Mouse (Mus musculus) hindbrain, postnatal 0 days (tissue): Measurements from ENCODE around the gene Ofd1. TPM values are rescaled to one million over a fixed set of nuclear protein-coding genes. Genes with fewer than 3 reads are reported as not detected.
A peak's percentile ranks its signal among the peaks of the same experiment; 100 is the strongest.

ENCODE experiments used
- ATAC-seq: fragments of 200-750 bp; cut with Nextera tagmentation; 2 replicates; pipeline ENCODE4 v1.8.0; 2017; ENCODE audit warnings: mild to moderate bottlenecking, moderate TSS enrichment, moderate library complexity
- DNase-seq: peaks from one replicate; pipeline ENCODE4 v3.0.0-alpha.2; 2015; ENCODE audit warnings: low spot score
- H3K27ac ChIP-seq: fragments of 300-500 bp; sonication (generic); 2 replicates; pipeline ENCODE4 v1.5.1; 2014; ENCODE audit warnings: mild to moderate bottlenecking
- H3K27me3 ChIP-seq: fragments of 300-500 bp; sonication (generic); 2 replicates; pipeline ENCODE4 v1.6.1; 2014; ENCODE audit warnings: low read length, mixed read lengths; ENCODE audit not compliant: insufficient read depth
- H3K36me3 ChIP-seq: fragments of 300-500 bp; sonication (generic); 2 replicates; pipeline ENCODE4 v1.6.1; 2014; ENCODE audit warnings: low read length, mixed read lengths; ENCODE audit not compliant: insufficient read depth
- H3K4me1 ChIP-seq: fragments of 300-500 bp; sonication (generic); 2 replicates; pipeline ENCODE4 v1.6.1; 2014; ENCODE audit warnings: antibody characterized with exemption, low read length, mixed read lengths; ENCODE audit not compliant: insufficient read depth
- H3K4me2 ChIP-seq: fragments of 300-500 bp; sonication (generic); 2 replicates; pipeline ENCODE4 v1.6.1; 2014; ENCODE audit warnings: low read depth, mild to moderate bottlenecking, low read length, moderate library complexity, mixed read lengths
- H3K4me3 ChIP-seq: fragments of 300-500 bp; sonication (generic); 2 replicates; pipeline ENCODE4 v1.5.1; 2014; ENCODE audit warnings: low read length
- H3K9ac ChIP-seq: fragments of 300-500 bp; sonication (generic); replicated peaks from 2 replicates; pipeline ENCODE4 v1.6.1; 2014; ENCODE audit warnings: mild to moderate bottlenecking, low read length, moderate library complexity, mixed read lengths
- H3K9me3 ChIP-seq: fragments of 300-500 bp; sonication (generic); 2 replicates; pipeline ENCODE4 v1.6.1; 2016; ENCODE audit warnings: low read length, mixed read lengths
- CTCF ChIP-seq: IDR thresholded peaks from 2 replicates; pipeline ENCODE4 v1.5.1; 2016; ENCODE audit warnings: antibody characterized with exemption, control low read depth, low read depth
- WGBS: fragments of 180-500 bp; shearing (Covaris S2); extraction: QIAGEN DNeasy Blood & Tissue Kit; methylation state at CpG from one replicate; pipeline ENCODE4 v1.1.7; 2014; 5-methylcytosine and 5-hydroxymethylcytosine counted together
- polyA plus RNA-seq: library from polyadenylated mRNA; unstranded; fragments of >200 nt; fragmentation: Nextera tagmentation; extraction: Ambion mirVana; gene quantifications from 2 replicates; pipeline ENCODE4 v1.2.1, GENCODE M21; 2015
- total RNA-seq: library from RNA; depleted of rRNA; stranded (reverse); fragments of >200 nt; gene quantifications from 2 replicates; pipeline ENCODE4 v1.2.3, GENCODE M21; 2014; rRNA removed

Ofd1 gene
- total RNA-seq (4.3 and 5.6 TPM in 2 replicates), polyA plus RNA-seq (7.1 TPM in 2 replicates)

- H3K4me2 ChIP-seq: peak within 1 kb of the TSS; percentile 62
- H3K4me1 ChIP-seq: no peaks in the 10 kb centered on the region
- ATAC-seq: peak; percentile 99
- peak within 1 kb of the TSS; percentile 58 for H3K4me3 ChIP-seq
- 31% methylated on average over 42 of the region's 44 CpGs for WGBS
- no peaks in the 10 kb centered on the region for H3K9me3 ChIP-seq
- no peaks in the 10 kb centered on the region for H3K36me3 ChIP-seq
- DNase-seq: peak; percentile 95
- peak within 1 kb of the TSS; percentile 75 for H3K9ac ChIP-seq
- TF ChIP-seq CTCF: no peak
- no peaks in the 10 kb centered on the region for H3K27me3 ChIP-seq
- peak within 1 kb of the TSS; percentile 90 for H3K27ac ChIP-seq
Observed at GRCm38 (mm10) chrX:166440616-166441063, at the start of gene Ofd1. Gene Ofd1, minus strand, starts transcription at chrX:166440704.

GRCm38 (mm10) chrX:166479365-166479983 lies 39.0 kb upstream of the Ofd1 start, which contains the start of gene Rab9:
Gene Rab9, minus strand, starts transcription at chrX:166479867.
- Histone ChIP-seq H3K27me3 (no peaks in the 10 kb centered on the region), H3K4me3 (peak within 1 kb of the TSS; percentile 54), H3K9me3 (no peaks in the 10 kb centered on the region), H3K36me3 (no peaks in the 10 kb centered on the region), H3K27ac (peak within 1 kb of the TSS; percentile 76), H3K4me2 (peak within 1 kb of the TSS; percentile 52), H3K9ac (peak within 1 kb of the TSS; percentile 66), H3K4me1 (no peaks in the 10 kb centered on the region)
- DNase-seq: peak; percentile 93
- peak; percentile 99 for ATAC-seq
- no peak for TF ChIP-seq CTCF
- 27% methylated on average over 39 of the region's 41 CpGs for WGBS

GRCm38 (mm10) chrX:166478631-166479364 lies 38.3 kb upstream of the Ofd1 start:
- WGBS: 29% methylated on average over 28 of the region's 28 CpGs
- ATAC-seq (0 out of 2 replicates have a peak, but pooled peaks have one; percentile 3), DNase-seq (peak; percentile 36)
- no peaks in the 10 kb centered on the region for H3K4me1 ChIP-seq
- H3K9ac ChIP-seq: peak overlapping the region; percentile 66
- H3K4me3 ChIP-seq: peak overlapping the region; percentile 54
- H3K27ac ChIP-seq: peak overlapping the region; percentile 76
- H3K27me3 ChIP-seq: no peaks in the 10 kb centered on the region
- H3K36me3 ChIP-seq: no peaks in the 10 kb centered on the region
- TF ChIP-seq CTCF: no peak
- H3K4me2 ChIP-seq: peak overlapping the region; percentile 52
- no peaks in the 10 kb centered on the region for H3K9me3 ChIP-seq

GRCm38 (mm10) chrX:166477393-166477792 lies 36.9 kb upstream of the Ofd1 start:
- Histone ChIP-seq H3K27me3 (no peaks in the 10 kb centered on the region), H3K36me3 (no peaks in the 10 kb centered on the region), H3K9me3 (no peaks in the 10 kb centered on the region), H3K27ac (no peak overlapping the region), H3K4me1 (no peaks in the 10 kb centered on the region), H3K9ac (0 out of 2 replicates have a peak overlapping the region, but pooled peaks have one; percentile 5), H3K4me2 (peak overlapping the region; percentile 52), H3K4me3 (no peak overlapping the region)
- DNase-seq: no peak
- WGBS: 54% methylated on average over 6 of the region's 6 CpGs
- no peak for ATAC-seq
- no peak for TF ChIP-seq CTCF

- no peak overlapping the region for H3K9ac ChIP-seq
- TF ChIP-seq CTCF: no peak
- no peaks in the 10 kb centered on the region for H3K9me3 ChIP-seq
- no peak overlapping the region for H3K4me2 ChIP-seq
- H3K4me1 ChIP-seq: no peaks in the 10 kb centered on the region
- ATAC-seq (no peak), DNase-seq (no peak)
- H3K36me3 ChIP-seq: no peaks in the 10 kb centered on the region
- H3K27me3 ChIP-seq: no peaks in the 10 kb centered on the region
- WGBS: 82% methylated on average over 6 of the region's 6 CpGs
- H3K4me3 ChIP-seq: no peak overlapping the region
- no peak overlapping the region for H3K27ac ChIP-seq
Observed at GRCm38 (mm10) chrX:166472612-166473011, 32.1 kb upstream of the Ofd1 start.

- H3K4me2 ChIP-seq: no peak overlapping the region
- no peaks in the 10 kb centered on the region for H3K4me1 ChIP-seq
- no peak overlapping the region for H3K4me3 ChIP-seq
- ATAC-seq (no peak), DNase-seq (no peak)
- H3K27ac ChIP-seq: no peak overlapping the region
- 93% methylated on average over 7 of the region's 7 CpGs for WGBS
- no peaks in the 10 kb centered on the region for H3K27me3 ChIP-seq
- H3K9ac ChIP-seq: no peak overlapping the region
- H3K36me3 ChIP-seq: no peaks in the 10 kb centered on the region
- no peaks in the 10 kb centered on the region for H3K9me3 ChIP-seq
- TF ChIP-seq CTCF: no peak
Observed at GRCm38 (mm10) chrX:166468321-166468720, 27.8 kb upstream of the Ofd1 start.
